Mouse (Mus musculus) heart, adult 9 months (tissue): Measurements from ENCODE around the gene Pacs2.

Experiments
- DNase-seq, 2 experiments: peaks; one replicate each; pipeline ENCODE4 v3.0.0; 2022; ENCODE audit warnings: low spot score in 2 of 2

The Pacs2 gene

GRCm38 (mm10) chr12:113013604-113014558, at the start of gene Pacs2:
TSS of gene Pacs2 (plus strand) at chr12:113014508.
- peak; percentile 94 to 96 for DNase-seq

- DNase-seq: no peak
Measured at GRCm38 (mm10) chr12:112965783-112966182, 48.5 kb upstream of the Pacs2 start.

GRCm38 (mm10) chr12:112968943-112969342, 45.4 kb upstream of the Pacs2 start:
- no peak for DNase-seq

GRCm38 (mm10) chr12:112969616-112970015, 44.7 kb upstream of the Pacs2 start:
- DNase-seq: no peak

- no peak for DNase-seq
Measured at GRCm38 (mm10) chr12:112974736-112975135, 39.6 kb upstream of the Pacs2 start.

GRCm38 (mm10) chr12:112976371-112977073, 37.8 kb upstream of the Pacs2 start, which contains the start of gene Btbd6:
TSS of gene Btbd6 (plus strand) at chr12:112976482.
- peak; percentile 86 to 87 for DNase-seq

DNA sequence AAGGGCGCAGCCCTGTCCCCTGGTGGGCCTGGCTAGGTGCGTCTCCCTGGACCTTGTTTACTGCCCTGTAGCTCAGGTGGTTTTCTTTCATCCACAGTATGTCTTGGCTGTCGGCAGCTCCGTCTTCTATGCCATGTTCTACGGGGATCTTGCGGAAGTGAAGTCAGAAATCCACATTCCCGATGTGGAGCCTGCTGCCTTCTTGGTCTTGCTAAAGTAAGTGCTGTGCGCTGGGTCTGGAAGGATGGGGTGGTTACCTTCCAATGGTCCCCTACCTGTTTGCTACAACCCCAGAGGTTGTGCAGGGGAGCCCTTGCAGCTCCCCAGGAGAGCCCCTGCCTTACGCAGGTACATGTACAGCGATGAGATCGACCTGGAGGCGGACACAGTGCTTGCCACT, 37.2 kb upstream of the Pacs2 start:
- DNase-seq: no peak

GRCm38 (mm10) chr12:112982031-112982430, 32.3 kb upstream of the Pacs2 start:
- DNase-seq: no peak

DNA sequence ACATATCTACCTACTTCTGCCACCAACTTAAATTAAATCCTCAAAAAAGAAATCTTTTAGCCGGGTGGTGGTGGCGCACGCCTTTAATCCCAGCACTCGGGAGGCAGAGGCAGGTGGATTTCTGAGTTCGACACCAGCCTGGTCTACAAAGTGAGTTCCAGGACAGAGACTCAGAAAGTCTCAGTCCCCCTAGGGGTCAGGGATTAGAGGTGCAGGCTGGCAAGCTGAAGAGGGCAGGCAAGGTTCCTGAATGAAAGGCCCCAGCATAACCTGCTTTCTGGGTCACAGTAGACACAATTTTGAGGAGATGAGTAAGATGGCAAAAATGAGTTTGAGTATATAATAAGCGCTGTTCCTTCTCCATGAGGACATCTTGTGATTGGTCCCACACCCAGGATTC, 29.0 kb upstream of the Pacs2 start:
- no peak for DNase-seq

GRCm38 (mm10) chr12:112987877-112988276, 26.4 kb upstream of the Pacs2 start:
- DNase-seq: no peak

- no peak for DNase-seq
Measured at GRCm38 (mm10) chr12:112990706-112991405, 23.5 kb upstream of the Pacs2 start.

DNA sequence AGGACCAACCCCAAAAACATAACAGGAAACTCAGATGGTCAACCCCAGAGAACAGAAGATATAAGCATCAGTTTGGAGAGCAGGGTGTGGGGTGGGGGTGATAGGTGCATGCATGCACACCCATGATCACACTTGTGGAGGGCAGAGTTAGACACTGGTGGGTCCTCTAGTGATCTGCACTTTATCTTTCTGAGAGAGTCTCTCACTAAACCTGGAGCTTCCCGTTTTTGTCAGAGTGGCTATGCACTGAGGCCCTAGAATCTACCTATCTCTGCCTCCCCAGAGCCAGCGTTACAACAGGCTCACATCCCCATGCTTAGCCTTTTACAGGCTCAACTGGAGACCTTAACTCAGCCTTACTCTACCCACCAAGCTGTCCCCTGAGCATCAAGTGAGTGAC, 22.9 kb upstream of the Pacs2 start:
- no peak for DNase-seq

DNA sequence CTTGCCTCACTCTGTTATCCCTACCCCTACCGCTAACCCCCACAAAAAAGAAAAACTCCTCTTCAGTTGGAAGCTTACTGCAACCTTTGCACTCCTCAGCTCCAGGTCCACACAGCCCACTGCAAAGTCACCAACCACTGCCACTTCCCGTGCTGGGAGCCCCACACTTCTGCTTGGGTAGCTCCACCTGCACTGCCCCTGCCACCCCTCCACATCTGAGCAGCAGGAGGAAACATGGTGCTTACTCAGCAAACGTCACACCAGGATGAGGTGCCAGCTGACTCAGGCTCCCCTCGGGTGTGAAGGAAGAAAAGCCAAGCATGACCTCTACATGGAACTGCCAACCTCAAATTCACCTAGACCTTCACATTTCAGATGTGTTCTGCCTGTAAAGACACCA, 20.2 kb upstream of the Pacs2 start:
- DNase-seq: no peak

DNA sequence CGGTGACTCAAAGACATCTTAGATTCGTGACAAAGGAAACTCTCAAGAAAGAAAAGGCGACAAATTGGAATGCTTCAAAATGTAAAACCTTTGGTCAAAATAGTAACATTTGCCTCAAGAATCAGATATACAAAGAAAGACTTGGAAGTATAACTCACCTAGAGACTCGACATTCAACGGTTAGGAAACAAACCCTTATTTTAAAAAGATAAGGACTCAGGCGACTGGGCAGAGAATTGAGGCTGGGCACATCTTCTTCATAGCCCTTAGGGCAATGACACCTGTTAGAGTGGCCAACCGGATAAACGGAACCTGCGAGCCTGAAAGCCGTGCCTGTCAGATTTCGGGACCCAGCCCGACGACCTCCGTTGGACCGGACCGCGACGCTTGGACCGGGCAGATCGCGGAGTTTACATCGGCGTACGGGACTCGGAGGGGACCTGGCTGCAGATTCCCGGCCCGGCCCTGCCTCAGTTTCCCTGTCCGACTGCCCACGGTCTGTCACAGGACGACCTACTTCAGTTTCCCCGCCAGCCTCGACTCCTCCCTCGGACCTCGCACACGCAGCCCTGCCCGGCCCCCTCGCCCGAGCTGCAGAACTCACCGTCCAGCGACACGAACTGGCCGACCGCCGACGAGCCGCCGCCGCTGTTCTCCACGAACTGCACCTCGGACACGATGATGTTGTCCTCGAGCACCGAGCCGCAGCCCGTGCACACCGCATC, 14.6 kb upstream of the Pacs2 start:
- peak in 1 of 2 experiments; percentile 32 for DNase-seq

DNA sequence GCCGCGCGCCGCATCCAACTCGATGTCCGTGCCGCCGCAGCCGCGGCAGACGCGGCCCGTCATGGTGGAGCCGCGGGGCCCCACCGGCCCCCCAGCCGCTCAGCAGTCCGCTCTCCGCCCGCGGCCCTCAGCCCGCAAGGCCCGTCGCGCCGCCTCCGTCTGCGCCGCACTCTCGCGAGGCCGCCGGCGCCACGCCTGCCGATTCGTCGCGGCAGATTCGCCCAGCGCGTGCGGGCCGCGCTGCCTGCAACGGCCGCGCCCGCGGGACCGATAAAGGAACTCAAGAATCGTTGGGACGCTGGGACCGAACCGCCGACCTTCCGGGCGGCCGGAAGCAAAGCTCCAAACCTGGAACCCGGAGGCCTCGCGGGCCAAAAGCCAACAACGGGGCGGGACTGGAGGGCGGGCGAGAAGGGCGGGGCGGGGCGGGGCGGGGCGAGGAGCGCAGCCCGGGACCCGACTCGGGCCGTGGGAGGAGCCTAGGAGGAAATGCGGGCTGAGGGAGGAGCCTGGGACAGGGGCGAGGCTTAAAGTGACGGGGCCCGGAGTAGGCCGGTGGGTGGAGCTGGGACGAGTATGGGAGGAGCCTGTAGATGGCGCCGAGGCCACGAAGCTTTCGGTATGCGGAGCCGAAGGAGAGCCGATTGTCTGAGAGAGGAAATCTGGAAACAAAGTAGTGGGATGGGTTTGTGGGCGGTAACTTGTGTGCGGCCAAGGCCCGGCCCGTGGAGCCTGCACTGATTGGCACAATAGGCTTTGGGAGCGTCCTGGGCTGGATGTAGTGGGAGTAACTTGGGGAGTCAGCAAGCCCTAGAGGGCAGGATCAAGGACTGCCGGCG, 13.8 kb upstream of the Pacs2 start, which contains the start of gene Brf1:
TSS of gene Brf1 (minus strand) at position 411 of the 839 bp plus-strand sequence.
- DNase-seq: peak; percentile 96 to 98

DNA sequence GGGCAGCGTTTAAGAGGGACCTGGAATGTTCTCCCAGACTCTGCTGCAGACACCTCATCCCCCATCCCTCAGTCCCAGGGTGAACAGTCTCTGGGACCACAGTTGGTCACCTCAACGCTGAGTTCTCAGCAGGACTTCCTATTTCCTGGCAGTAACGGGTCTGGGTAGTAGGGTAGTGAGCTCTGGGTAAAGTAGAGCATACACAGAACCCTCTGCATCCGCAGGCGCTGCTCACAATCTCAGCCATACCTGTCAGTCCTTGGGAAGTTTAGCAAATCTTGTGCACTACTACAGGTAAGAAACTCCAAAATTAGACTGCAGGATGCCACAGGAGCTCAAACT, 13.2 kb upstream of the Pacs2 start:
- DNase-seq: no peak

DNA sequence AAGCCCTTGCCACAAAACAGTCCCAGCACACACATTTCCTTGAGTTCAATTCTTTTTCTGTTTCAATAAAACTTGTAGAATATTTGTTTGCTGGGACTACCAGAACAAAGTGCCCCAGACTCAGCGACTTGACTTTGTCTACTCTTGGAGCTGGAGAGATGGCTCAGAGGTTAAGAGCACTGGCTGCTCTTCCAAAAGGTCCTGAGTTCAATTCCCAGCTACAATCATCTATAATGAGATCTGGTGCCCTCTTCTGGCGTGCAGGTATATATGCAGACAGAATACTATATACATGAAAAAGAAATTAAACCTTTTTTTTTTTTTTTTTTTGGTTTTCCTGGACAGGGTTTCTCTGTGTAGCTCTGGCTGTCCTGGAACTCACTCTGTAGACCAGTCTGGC, 11.6 kb upstream of the Pacs2 start:
- no peak for DNase-seq

- no peak for DNase-seq
Measured at GRCm38 (mm10) chr12:113004011-113004410, 10.3 kb upstream of the Pacs2 start.

DNA sequence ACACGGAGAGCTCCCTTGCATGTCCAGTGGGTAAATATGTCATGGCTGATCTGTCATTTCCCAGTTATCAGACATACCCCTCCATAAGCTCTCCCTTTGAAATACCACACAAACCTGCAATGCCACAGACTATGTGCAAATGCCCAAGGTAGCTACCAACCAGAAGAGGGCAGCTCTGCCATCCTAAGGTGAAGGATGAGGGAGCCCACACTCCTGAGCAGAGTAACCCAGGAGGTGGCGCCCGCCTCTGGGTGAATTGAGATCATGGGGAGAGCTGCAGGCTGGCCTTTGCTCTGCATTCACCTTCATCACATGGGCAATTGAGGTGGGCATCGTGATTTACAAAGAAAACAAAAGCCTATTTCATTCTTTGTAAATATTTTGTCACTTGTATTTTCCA, 9.3 kb upstream of the Pacs2 start:
- peak in 1 of 2 experiments; percentile 61 for DNase-seq

DNA sequence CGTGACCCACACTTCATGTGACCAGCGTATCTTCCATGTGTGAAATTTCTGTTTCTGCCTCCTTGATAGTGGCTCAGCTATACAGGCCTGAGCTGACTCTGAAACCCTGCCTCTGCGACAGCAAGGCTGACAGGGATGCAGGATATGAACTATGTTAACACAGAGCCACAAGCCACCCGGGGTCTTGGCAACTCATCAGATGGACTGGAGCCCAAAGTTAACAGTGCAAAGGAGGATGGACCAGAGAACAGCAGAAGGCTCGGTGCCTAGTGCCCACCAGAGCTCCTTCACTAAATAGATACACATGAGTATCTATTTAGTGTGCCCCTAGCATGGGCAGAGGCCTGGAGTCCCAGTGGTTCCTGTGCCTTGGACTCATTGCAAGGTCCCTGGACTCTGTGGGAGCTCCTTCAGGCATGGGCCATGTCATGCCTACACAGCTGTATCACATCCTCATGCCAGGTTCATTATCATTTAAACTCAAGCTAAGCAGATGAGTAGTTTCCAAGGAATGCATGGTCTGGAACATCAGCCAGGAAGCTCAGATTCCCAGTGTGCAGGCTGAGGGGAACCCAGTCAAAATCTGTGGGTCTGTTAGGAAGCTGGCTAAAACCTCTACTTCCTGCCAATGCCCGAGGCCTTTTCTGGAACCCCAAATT, 2.5 kb upstream of the Pacs2 start:
- peak in 1 of 2 experiments; percentile 48 for DNase-seq
